Mouse (Mus musculus) limb, embryonic 10.5 days (tissue): ENCODE data around the gene Tmem147. TPM values are rescaled to one million over a fixed set of nuclear protein-coding genes. Genes with fewer than 3 reads are reported as not detected.
"Not testable (repeated sequence)": the region's sequence is repeated elsewhere in the genome, so short reads cannot be mapped to it uniquely, and the experiment has no call there.

ENCODE experiments used
- DNase-seq: peaks from one replicate; pipeline ENCODE4 v3.0.0-alpha.2; 2017; ENCODE audit warnings: low spot score
- H3K27ac ChIP-seq: fragments of 300-500 bp; sonication (generic); 2 replicates; pipeline ENCODE4 v1.5.1; 2016; ENCODE audit warnings: mild to moderate bottlenecking
- H3K27me3 ChIP-seq: fragments of 300-500 bp; sonication (generic); 2 replicates; pipeline ENCODE4 v1.6.1; 2016; ENCODE audit warnings: low read depth, mild to moderate bottlenecking; ENCODE audit not compliant: poor library complexity, severe bottlenecking
- H3K36me3 ChIP-seq: fragments of 300-500 bp; sonication (generic); 2 replicates; pipeline ENCODE4 v1.6.1; 2016; ENCODE audit warnings: mild to moderate bottlenecking, moderate library complexity
- H3K4me1 ChIP-seq: fragments of 300-500 bp; sonication (generic); 2 replicates; pipeline ENCODE4 v1.6.1; 2016
- H3K4me3 ChIP-seq: fragments of 300-500 bp; sonication (generic); 2 replicates; pipeline ENCODE4 v1.5.1; 2016; ENCODE audit warnings: mild to moderate bottlenecking, moderate library complexity
- H3K9me3 ChIP-seq: fragments of 300-500 bp; sonication (generic); replicated peaks from 2 replicates; pipeline ENCODE4 v1.6.1; 2016; ENCODE audit warnings: mild to moderate bottlenecking
- WGBS: fragments of 180-500 bp; shearing (Covaris S2); methylation state at CpG from one replicate; pipeline ENCODE4 v1.1.7; 2016; 5-methylcytosine and 5-hydroxymethylcytosine counted together
- polyA plus RNA-seq: library from polyadenylated mRNA; unstranded; fragments of >200 nt; fragmentation: Nextera tagmentation; extraction: Ambion mirVana; gene quantifications from 2 replicates; pipeline ENCODE4 v1.2.1, GENCODE M21; 2016

Tmem147 gene
- polyA plus RNA-seq, 1 experiment from 2014 or later, result 159 TPM

DNA sequence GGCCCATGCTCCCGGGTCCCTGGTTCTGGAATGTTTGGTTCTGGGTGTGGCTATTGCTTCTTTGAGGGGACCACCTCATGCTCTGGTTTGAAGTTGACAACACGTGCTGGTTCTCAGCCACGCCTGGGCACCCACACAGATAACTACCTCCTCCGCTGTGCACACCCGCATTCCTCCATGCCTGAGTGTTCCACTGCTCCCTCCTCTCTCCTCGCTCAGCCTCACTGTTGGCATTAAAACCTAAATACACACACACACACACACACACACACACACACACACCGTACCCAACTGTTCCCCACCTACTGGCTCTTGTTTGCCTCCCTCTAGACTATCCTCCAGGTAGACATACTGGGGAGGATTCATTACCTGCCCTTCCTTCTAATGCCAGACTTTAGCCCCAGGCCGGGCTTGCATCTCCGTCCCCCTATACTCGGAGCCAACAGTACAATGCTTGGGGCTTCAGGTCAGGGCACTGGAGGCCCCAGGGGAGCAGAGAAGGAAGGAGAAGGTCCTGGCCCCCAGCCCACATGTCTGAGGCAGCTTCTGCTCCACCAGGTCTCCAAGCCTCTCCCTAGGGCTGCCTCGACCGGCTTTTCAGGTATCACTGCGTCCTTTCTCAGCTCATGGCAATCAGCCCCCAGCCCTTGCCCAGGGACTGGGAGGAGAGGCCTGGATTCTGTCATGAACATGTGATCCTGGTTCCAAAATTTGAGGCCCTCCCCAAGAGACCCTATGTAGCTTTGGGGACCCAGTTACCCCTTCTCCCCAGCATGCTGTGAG, 20.7 kb upstream of the Tmem147 start:
- Histone ChIP-seq H3K27ac (no peak overlapping the region), H3K4me1 (0 out of 2 replicates have a peak, but pooled peaks cover 7% of the 10 kb centered on the region), H3K4me3 (no peak overlapping the region), H3K36me3 (peaks cover 17% of the 10 kb centered on the region), H3K27me3 (no peaks in the 10 kb centered on the region), H3K9me3 (no peaks in the 10 kb centered on the region; the same call in 1 of the 2 replicates)
- WGBS, result 88% methylated on average over 13 of the region's 13 CpGs
- no peak for DNase-seq

GRCm38 (mm10) chr7:30747525-30748204, 18.3 kb upstream of the Tmem147 start:
- no peak for DNase-seq

DNA sequence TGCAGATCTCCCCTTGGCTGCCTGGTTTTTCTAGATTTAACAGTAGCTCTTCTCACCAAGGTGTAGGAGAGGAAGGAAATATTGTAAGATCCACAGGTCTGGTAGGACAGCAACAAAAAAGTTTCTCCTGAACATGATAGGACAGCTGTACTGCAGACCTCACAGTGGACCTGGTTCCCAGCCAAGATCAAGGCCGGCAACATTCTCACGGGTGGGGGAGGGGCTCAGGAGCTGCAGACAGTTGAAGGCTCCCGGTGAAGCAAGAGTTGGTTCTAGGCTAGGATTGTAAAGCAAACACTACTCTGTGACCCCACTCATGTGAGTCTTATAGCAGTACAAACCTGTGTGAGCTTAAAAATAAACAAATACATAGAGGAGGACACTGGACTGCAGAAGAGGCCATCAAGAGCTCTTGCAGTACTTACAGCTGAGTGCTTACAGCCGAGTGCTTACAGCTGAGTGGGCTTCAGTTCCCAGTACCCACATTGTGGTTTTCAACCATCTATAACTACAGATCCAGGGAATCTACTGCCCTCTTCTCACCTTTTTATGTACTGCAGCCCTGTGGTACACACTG, 14.8 kb upstream of the Tmem147 start:
- Histone ChIP-seq H3K27ac (no peak overlapping the region), H3K4me1 (no peaks in the 10 kb centered on the region), H3K4me3 (no peak overlapping the region), H3K36me3 (peaks cover 14% of the 10 kb centered on the region), H3K9me3 (no peaks in the 10 kb centered on the region), H3K27me3 (no peaks in the 10 kb centered on the region)
- DNase-seq, result no peak
- WGBS, result 47% methylated on average over 4 of the region's 4 CpGs

More at GRCm38 (mm10) chr7:30747525-30748204, 18.3 kb upstream of the Tmem147 start:
- no peak overlapping the region for H3K27ac ChIP-seq
- H3K4me1 ChIP-seq, result 0 out of 2 replicates have a peak, but pooled peaks cover 7% of the 10 kb centered on the region
- H3K36me3 ChIP-seq, result peaks cover 6% of the 10 kb centered on the region
- H3K4me3 ChIP-seq, result no peak overlapping the region
- H3K9me3 ChIP-seq, result no peaks in the 10 kb centered on the region
- no peaks in the 10 kb centered on the region for H3K27me3 ChIP-seq
- WGBS, result 87% methylated on average over 7 of the region's 7 CpGs

- 76% methylated on average over 3 of the region's 4 CpGs for WGBS
- H3K27me3 ChIP-seq, H3K27ac ChIP-seq, H3K4me1 ChIP-seq, H3K4me3 ChIP-seq, DNase-seq, H3K9me3 ChIP-seq: not testable (repeated sequence)
- H3K36me3 ChIP-seq, result peaks cover 14% of the 10 kb centered on the region
Measured at GRCm38 (mm10) chr7:30743617-30744016, 14.3 kb upstream of the Tmem147 start, which contains the start of gene Gapdhs. Gene Gapdhs, minus strand, starts transcription at chr7:30743681.

DNA sequence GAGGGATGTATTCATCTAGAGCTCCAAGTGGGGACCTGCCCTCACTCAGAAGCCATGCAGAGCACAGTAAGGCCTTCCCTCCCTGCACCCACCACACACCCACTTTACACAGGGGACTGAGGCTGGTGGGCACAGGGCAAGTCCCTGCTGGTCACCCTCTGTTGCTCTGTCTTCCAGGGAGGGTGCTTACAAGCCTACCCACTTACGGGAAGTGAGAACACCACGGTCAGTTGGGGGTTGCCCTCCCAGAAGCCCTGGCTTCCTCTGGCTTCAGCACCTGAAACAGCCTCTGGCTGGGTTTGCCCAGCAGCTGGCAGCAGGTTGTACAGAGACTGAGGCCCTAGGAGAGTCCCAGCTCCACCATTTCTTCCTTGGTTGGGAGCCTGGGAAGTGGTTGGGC, 13.2 kb upstream of the Tmem147 start:
- H3K4me3 ChIP-seq, H3K9me3 ChIP-seq, DNase-seq, H3K27ac ChIP-seq, H3K4me1 ChIP-seq, H3K27me3 ChIP-seq: not testable (repeated sequence)
- H3K36me3 ChIP-seq, result peaks cover 17% of the 10 kb centered on the region
- WGBS, result 81% methylated on average over 2 of the region's 2 CpGs

- H3K36me3 ChIP-seq, result peaks cover 70% of the 10 kb centered on the region
- no peak for DNase-seq
Measured at GRCm38 (mm10) chr7:30736211-30736610, 6.9 kb upstream of the Tmem147 start.

DNA sequence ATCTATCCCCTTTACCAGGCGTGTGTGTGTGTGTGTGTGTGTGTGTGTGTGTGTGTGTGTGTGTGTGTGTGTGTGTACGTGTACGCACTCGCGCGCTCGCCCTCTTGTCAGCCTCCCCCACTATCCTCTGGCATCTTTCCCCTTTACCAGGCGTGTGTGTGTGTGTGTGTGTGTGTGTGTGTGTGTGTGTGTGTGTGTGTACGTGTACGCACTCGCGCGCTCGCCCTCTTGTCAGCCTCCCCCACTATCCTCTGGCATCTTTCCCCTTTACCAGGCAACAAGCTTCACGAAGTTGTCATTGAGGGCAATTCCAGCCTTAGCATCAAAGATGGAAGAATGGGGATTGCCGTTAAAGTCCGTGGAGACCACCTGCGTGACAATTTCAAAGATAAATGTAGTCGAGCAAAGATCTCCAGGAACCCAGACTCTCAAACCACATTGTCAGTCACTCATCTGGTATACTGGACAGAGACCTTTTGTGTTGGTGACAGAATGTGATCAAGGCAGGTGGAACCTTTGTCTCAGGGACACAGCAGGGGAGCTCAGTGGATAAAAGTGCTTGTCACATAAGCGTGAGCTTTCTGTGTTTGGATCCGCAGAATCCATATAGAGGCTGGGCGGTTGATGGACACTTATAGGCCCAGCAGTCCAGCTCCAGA, 853 bp upstream of the Tmem147 start:
- H3K9me3 ChIP-seq, DNase-seq, H3K27me3 ChIP-seq: not testable (repeated sequence)
- WGBS, result 23% methylated on average over 21 of the region's 22 CpGs
- Histone ChIP-seq H3K27ac (peak overlapping the region; percentile 88), H3K4me3 (peak overlapping the region; percentile 73), H3K36me3 (peaks cover 62% of the 10 kb centered on the region), H3K4me1 (peaks cover 19% of the 10 kb centered on the region)

More at GRCm38 (mm10) chr7:30736211-30736610, 6.9 kb upstream of the Tmem147 start:
- Histone ChIP-seq H3K27ac (no peak overlapping the region), H3K4me1 (no peaks in the 10 kb centered on the region), H3K27me3 (no peaks in the 10 kb centered on the region), H3K4me3 (no peak overlapping the region), H3K9me3 (no peaks in the 10 kb centered on the region)
- WGBS, result 82% methylated on average over 3 of the region's 3 CpGs

DNA sequence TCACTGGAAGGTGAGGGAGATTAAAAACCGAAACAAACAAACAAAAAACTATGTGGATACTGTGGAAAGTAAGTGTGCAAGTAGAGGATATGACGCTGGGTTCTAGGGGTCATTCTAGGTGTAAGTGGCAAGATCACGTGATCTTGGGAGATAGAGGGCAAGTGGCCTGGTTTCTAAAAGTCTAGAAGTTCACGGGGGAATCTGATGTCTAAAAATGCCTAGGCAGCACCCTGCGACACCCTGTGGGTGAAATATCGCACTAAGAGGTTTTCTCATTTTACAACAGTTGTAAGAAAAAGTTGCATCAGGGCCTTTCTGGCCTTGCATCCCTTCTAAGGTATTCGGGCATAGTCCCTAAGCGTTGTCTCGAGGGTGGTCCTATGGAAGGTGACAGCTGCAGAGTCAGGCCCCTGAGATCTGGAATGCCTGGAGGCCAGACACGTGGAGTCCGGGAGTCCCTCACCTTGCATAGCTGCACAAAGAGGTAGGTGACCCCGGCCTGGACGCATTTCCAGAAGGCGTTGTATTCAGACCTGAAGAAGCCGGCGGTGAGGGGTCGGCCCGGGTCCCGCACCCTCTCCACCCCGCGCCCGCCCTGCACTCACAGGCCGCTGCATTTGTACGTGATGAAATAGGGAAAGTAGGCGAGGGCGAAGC, 473 bp downstream of the Tmem147 start:
- H3K4me1 ChIP-seq, result peaks cover 32% of the 10 kb centered on the region
- H3K27ac ChIP-seq, result peak overlapping the region; percentile 88
- H3K36me3 ChIP-seq, result peaks cover 52% of the 10 kb centered on the region
- DNase-seq, result no peak
- H3K4me3 ChIP-seq, result peak overlapping the region; percentile 73
- H3K9me3 ChIP-seq, result no peaks in the 10 kb centered on the region
- 9% methylated on average over 26 of the region's 26 CpGs for WGBS
- no peaks in the 10 kb centered on the region for H3K27me3 ChIP-seq

DNA sequence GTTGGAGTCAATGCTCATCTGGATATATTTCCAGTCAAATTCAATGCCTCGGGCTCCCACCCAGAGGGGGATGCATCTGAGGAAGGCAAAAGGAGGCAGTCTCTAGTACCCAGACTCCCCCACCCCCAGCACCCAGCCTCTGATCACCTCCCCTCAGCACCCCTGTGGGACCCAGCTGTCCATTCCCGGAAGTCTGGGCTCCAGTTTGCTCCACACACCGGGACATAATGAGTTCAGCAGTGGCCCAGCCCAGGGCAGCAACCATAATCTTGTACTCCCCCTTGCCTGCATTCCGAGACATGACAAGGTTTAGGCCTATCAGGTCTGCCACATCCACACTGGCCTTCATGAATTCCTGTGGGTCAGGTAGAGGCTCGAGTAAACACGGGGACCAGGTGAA, 1.1 kb downstream of the Tmem147 start:
- Histone ChIP-seq H3K36me3 (peaks cover 45% of the 10 kb centered on the region), H3K4me1 (peaks cover 39% of the 10 kb centered on the region), H3K9me3 (no peaks in the 10 kb centered on the region), H3K4me3 (peak overlapping the region; percentile 73), H3K27ac (no peak overlapping the region), H3K27me3 (no peaks in the 10 kb centered on the region)
- WGBS, result 88% methylated on average over 6 of the region's 6 CpGs
- no peak for DNase-seq

DNA sequence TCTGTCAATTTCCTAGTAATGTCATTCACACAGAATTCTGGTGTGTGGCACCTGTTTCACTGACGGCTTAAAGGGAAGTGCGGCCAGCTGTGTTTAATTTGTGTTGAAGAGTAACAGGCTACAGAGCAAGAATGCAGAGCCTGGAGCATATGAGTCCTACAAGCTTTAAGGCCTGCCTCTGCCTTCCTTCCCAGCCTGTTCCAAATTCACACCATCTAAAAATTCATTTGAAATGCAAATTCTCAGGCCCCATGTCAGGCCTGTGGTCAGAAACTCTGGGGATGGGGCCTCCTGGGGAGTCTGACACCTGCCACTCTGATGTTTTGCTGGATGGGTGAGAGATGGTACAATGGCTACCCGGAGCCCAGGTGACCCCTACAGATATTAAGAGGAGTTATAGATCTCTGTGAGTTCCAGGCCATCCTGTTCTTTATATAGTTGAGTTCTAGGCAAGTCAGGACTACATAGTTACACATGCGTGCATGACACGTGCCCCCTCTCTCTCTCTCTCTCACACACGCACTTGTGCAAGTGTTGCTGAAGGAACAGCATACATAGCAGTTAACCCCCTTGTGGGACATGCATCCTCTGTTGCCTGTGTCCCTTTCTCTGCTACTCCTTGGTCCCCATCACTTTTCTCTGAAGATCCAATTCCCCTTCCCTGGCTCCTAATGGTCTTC, 5.9 kb downstream of the Tmem147 start:
- Histone ChIP-seq H3K36me3 (peaks cover 30% of the 10 kb centered on the region), H3K4me3 (no peak overlapping the region), H3K27me3 (peaks cover 20% of the 10 kb centered on the region; the same call in 1 of the 2 replicates), H3K9me3 (no peaks in the 10 kb centered on the region), H3K27ac (no peak overlapping the region), H3K4me1 (peaks cover 31% of the 10 kb centered on the region)
- no peak for DNase-seq
- WGBS, result 70% methylated on average over 6 of the region's 6 CpGs

- Histone ChIP-seq H3K9me3 (no peaks in the 10 kb centered on the region), H3K27me3 (peaks cover 42% of the 10 kb centered on the region), H3K36me3 (peaks cover 10% of the 10 kb centered on the region), H3K4me1 (peaks cover 36% of the 10 kb centered on the region), H3K27ac (no peak overlapping the region), H3K4me3 (no peak overlapping the region)
- WGBS, result 83% methylated on average over 7 of the region's 7 CpGs
- DNase-seq, result no peak
Measured at GRCm38 (mm10) chr7:30721286-30721685, 8.1 kb downstream of the Tmem147 start.

- Histone ChIP-seq H3K4me1 (peaks cover 30% of the 10 kb centered on the region), H3K36me3 (no peaks in the 10 kb centered on the region), H3K27ac (no peak overlapping the region), H3K9me3 (no peaks in the 10 kb centered on the region), H3K27me3 (peaks cover 58% of the 10 kb centered on the region), H3K4me3 (no peak overlapping the region)
- 96% methylated on average over 5 of the region's 5 CpGs for WGBS
- DNase-seq, result no peak
Measured at GRCm38 (mm10) chr7:30719669-30720068, 9.7 kb downstream of the Tmem147 start.
